Mouse (Mus musculus): Measurements from ENCODE around the gene Lect2.

The Lect2 gene

DNA sequence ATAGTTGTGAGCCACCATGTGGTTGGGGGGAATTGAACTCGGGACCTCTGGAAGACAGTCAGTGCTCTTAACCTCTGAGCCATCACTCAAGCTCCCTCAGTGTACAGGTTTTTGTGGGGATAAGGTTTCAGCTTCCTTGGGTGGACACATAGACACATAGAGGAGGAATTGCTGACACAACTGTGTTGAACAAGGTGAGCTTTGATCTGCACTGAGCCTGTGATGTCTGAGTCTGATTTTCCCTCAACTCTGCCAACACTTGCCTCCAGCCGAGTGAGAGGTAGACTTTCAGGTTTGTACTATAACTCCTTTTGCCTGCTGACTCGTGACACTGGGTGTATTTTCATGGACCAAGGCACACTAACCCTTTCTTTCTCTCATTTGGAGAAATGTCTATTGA, 8.4 kb upstream of the Lect2 start:
- DNase-seq (ENCODE audit: low spot score in 2 of 2): no peak

DNA sequence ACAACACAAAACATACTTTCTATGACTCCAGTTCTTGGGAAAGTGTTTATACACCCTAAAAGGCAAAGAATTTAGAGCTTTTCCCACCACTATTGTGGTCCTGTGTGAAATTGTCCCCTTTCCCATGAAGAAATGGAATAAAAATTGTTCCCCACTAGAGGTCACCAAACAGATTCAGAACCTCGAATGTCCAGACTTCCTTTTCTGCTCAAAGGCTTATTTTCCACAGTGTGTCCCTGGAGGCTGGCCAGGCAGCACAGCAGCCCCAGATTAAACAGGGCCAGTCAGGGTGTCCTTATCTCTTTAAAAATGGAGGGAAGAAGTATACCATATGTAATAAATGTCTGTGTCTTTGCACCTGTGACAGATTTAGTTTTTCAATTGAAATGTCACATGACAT, 7.7 kb upstream of the Lect2 start:
- no peak for DNase-seq (ENCODE audit: low spot score in 2 of 2)

DNA sequence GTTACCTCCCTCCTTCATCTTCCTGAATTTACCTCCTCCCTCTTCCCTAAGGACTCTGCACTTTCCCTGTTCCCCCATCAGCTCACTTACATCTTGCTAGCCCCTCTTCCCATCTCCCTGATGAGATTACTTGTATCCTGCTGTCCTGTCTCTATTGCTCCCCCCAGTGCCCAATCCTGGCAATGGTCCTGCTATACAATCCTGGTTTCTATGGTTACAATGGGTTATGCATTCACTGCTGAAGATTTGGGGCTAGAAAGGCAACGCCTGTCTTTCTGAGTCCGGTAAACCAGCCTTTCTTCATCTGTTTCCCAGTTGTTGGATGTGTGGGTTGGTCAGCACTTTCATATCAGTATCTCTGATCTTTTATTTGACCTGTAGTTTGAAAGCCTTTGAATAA, 6.1 kb upstream of the Lect2 start:
- peak; percentile 32 to 35 for DNase-seq (ENCODE audit: low spot score in 2 of 2)

DNA sequence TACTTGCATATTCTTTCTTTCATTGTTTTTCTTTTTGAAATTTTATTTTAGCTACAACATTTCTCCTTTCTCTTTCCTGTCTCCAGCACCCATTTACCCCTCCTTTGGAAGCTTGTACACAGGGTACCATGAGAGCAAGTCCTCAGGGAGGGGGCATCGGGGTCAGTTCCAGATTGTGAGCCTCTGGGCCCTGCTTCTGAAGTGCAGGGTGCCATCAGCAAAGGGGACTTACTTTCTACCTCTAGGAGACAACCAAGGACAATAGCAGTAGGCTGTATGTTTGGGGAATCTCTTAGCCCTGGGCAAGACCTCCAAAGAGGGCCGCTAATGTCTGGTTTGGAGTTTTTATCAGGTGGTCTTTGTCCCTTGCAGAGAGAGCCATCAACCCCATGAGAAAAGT, 5.6 kb upstream of the Lect2 start:
- no peak for DNase-seq (ENCODE audit: low spot score in 2 of 2)

DNA sequence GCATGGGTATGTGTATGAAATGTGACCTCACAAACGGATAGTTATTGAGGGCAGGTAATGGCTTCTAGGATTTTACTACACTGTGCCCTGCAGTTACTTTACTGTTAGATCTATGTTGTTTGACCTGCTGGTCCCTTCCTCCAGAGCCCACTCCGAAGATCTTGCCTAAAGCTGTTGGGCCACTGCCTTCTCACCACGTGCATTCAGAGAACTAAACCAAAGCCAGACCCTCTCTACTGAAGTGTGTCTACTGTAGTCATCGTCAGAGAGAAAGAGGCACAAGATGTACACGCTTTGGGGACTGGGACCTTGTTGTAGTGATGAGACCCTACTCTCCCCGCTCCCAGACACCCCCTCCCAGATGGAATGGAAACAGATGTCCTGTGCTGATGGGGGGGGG, 3.4 kb upstream of the Lect2 start:
- DNase-seq (ENCODE audit: low spot score in 2 of 2): no peak

DNA sequence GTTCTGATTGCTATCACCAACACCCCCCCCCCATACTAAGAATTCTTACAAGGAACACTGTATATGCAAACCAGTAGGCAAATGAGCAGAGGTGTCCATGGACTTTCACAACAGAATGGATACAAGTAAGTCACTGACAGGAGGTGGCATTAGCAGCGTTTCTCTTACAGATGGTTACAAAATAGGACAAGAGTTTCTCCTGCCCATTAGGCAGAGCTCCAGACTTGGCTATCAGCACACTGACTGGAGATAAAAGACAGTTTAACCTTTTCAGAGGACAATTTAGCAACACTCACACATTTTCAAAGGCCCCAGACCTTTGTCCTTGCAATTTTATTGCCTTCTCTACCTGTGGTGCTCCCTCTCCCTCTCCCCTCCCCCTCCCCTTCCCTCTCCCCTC, 2.3 kb upstream of the Lect2 start:
- no peak for DNase-seq (ENCODE audit: low spot score in 2 of 2)

DNA sequence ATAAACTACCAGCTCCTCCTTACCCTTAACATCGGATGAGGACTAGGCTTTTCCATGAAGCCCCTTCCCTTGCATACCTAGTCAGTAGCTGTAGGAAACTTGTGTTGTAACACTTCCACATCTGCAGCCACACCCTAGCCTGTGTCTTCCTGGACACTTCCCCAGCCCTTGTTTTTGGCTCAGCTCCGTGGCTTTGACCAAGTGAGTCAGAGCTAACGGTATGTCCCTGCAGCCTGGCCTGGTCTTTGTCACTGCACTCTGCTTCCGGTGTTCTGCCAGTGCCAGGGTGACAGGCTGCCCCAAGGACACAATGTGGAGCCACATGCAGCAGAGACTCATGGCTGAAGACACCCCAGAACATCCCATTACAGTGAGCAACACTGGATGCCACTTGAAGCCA, 1.1 kb upstream of the Lect2 start:
- DNase-seq (ENCODE audit: low spot score in 2 of 2): no peak

GRCm38 (mm10) chr13:56544956-56545355, 3.3 kb downstream of the Lect2 start:
- no peak for DNase-seq (ENCODE audit: low spot score in 2 of 2)

DNA sequence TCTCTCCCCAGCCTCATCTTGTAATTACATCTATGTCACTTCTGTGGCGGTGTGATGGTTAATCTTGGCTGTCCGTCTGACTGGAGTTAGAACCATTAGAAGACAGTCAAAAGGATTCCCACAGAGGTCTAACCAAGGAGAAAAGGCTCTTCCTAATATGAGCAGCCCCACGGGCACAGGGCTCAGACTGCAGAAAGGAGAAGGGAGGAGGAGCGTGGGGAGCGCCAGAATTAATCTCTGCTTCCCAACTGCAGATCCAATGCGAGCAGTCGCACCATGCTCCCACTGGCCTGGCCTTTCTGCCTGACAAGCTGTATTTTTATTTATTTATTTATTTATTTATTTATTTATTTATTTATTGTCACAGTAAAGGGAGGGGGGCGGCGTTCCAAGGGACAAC, 4.5 kb downstream of the Lect2 start:
- no peak for DNase-seq (ENCODE audit: low spot score in 2 of 2)

DNA sequence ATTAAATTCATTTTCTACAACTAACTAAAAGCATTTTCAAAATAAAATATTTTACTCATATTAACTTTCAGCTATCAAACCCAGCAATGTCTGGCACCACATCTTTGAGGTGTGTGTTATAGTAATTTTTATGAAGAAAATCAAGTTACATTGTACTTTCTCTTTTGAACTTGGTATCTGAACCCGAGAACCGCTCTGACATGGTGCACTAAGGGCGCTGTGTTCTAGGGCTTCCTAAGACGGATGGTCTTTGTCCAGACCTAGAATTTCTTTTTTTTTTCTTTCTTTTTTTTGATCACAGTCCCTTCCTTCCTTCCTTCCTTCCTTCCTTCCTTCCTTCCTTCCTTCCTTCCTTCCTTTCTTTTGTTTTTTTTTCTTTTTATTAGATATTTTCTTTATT, 8.5 kb downstream of the Lect2 start:
- DNase-seq (ENCODE audit: low spot score in 2 of 2): no peak

GRCm38 (mm10) chr13:56537026-56537425, 11.3 kb downstream of the Lect2 start:
- no peak for DNase-seq (ENCODE audit: low spot score in 2 of 2)

- DNase-seq (ENCODE audit: low spot score in 2 of 2): no peak
These were observed 12.7 kb downstream of the Lect2 start for GRCm38 (mm10) chr13:56535570-56535969.

DNA sequence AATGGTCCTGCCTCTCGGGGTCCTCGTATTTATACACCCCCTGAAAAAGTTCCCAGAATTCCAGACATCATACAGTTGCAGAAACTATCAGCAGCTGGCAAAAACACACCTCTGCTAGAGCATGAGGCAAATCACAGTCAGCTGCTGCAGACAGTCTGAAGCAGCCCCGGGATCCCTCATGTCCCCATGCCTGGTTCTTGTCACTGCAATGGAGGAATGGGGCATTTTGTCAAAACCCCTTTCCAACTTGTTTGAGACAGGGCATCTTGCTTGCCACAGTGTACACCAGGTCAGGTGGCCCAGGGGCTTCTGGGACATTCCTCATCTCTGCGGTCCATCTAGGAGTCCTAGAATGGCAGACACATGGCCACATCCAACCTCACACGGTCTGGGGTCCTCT, 13.4 kb downstream of the Lect2 start:
- no peak for DNase-seq (ENCODE audit: low spot score in 2 of 2)

DNA sequence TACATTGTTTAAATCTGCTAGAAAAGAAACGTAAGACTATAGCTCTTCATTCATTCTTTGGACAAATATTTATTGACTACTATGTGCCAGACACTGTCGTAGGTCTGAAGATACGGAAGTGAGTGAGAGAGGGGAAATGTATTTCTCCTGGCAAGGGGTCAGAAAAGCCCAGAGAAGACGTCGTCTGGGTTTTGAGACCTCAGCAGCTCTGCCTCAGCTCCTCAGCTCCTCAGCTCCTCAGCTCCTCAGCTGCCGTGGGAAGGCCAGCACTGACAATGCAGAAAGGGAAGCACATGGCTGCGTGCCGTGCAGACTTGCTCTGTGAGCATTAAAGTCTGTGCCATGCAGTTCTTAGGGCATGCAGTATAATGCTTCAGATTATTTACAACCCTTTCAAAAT, 18.6 kb downstream of the Lect2 start:
- no peak for DNase-seq (ENCODE audit: low spot score in 2 of 2)

- DNase-seq (ENCODE audit: low spot score in 2 of 2): no peak
These were observed 19.3 kb downstream of the Lect2 start for GRCm38 (mm10) chr13:56529031-56529430.

DNA sequence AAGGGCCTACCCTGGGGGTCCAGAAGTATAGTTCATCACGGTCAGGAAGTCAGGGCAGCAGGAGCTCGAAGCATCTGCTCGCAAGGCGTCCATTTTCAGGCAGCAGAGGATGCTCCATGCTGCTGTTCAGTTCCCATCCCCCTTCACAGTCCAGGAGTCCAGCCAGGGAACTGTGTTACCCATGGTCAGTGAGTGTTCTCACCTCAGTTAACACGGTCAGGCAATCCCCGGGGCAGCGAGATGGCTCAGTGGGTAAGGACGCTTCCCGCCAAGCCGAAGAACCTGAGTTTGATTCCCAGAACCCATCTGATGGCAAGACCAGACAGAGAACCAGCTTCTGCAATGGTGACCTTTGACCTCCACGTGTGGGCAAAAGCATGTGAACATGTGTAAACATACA, 20.0 kb downstream of the Lect2 start:
- DNase-seq (ENCODE audit: low spot score in 2 of 2): no peak

DNA sequence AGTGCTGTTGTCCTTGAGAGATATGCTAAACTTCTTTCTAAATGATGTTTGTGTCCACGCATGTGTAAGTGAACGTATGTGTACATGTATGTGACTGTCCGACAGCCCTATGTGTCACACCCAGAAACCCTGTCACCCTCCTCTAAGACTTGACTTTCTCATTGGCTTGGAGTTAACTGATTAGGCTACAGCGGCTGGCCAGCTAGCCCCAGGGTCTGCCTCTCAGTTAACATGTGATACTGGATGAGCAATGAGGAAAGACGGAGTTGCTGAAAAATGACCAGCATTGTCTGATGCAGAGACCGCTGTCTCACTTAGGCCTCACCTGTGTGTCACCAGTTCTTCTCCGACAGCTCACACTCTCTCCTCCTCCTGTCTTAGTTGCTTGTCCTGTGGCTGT, 20.5 kb downstream of the Lect2 start:
- no peak for DNase-seq (ENCODE audit: low spot score in 2 of 2)

- no peak for DNase-seq (ENCODE audit: low spot score in 2 of 2)
These were observed 21.4 kb downstream of the Lect2 start for GRCm38 (mm10) chr13:56526871-56527270.

- no peak for DNase-seq (ENCODE audit: low spot score in 2 of 2)
These were observed 25.5 kb downstream of the Lect2 start for GRCm38 (mm10) chr13:56522821-56523167.

- DNase-seq (ENCODE audit: low spot score in 2 of 2): peak; percentile 91 to 92
These were observed 26.1 kb downstream of the Lect2 start, which contains the start of gene Fbxl21 for GRCm38 (mm10) chr13:56522081-56522820. Fbxl21 (plus strand) TSS chr13:56522472.

- DNase-seq (ENCODE audit: low spot score in 2 of 2): no peak
These were observed 31.5 kb downstream of the Lect2 start for GRCm38 (mm10) chr13:56516816-56517215.

DNA sequence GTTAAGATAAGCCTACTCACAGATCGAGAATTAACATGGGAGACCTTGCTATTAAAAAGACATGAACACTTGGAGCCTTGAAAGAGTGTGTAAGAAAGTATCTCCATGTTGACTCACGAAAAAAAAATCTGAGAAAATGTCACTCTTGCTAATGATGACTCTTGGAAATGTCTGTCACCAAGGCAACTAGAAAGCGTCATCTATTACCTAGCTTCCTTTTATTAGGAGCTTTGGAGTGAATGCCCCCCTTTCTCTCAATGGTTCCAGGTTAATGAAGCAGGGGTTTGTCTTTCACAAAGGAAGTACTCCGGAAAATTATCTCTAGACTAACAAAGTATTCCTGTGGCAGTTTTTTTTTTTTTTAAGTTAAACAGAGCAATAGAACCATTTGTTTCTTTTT, 32.0 kb downstream of the Lect2 start:
- DNase-seq (ENCODE audit: low spot score in 2 of 2): no peak

DNA sequence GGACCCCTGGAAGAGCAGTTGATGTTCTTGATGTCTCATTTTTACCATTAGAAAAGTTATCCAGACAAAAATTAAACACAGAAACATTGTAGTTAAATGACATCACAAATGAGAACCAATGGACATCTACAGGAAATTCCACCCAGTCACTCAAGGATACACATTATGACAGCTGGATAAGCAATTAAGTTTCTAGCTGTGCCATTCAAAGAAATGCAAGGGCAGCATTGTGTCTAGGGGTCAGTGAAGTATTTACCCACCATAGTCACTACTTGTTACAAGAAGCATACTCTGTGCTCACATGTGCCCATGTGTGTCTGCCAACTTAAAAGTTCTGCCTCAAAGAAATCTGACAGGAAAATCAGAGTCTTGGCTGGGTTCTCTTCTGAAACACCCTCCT, 34.7 kb downstream of the Lect2 start:
- DNase-seq (ENCODE audit: low spot score in 2 of 2): no peak

GRCm38 (mm10) chr13:56509796-56510195, 38.5 kb downstream of the Lect2 start:
- no peak for DNase-seq (ENCODE audit: low spot score in 2 of 2)
